Mouse (Mus musculus): ENCODE measurements around the gene Olfr1360.

DNA sequence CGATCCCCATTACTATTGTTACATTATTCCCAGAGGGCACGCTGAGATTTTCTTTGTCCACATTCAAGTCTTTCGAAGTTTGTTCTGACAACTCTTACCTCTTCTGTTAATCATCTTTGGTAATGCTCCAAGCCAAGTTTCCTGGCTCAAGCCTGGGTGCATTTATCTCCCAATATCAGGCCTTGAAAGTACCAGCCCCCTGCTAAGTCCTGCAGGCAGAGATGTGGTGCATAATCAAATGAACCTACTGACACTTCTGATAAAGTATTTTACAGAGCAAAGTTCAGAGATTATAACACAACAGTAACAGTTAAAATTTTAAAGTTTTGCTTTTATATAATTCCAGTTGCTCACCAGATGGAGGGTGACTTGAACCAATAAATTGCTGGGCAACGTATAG, 34.5 kb upstream of the Olfr1360 start:
- TF ChIP-seq CTCF (IDR thresholded peaks at IDR 0.05; ENCODE audit: borderline replicate concordance, control insufficient read depth, extremely low read depth, insufficient read depth, low read length, poor library complexity) (no peak), POLR2A (IDR thresholded peaks at IDR 0.05; ENCODE audit: control insufficient read depth, extremely low read depth, insufficient read depth, low read length, poor library complexity) (no peak)

Data from thymus, adult 2 months (tissue).